Mouse (Mus musculus): ENCODE measurements at regions not wholly inside any gene's neighbourhood (a gene's known extent, or its start where the extent isn't known, plus 50 kb on each side); places are given as distances from the start of the nearest gene placed in this dataset.

- TF ChIP-seq CTCF (IDR thresholded peaks at IDR 0.05; ENCODE audit: low read depth, low read length) (no peak), GATA1 (IDR thresholded peaks at IDR 0.05; ENCODE audit: borderline replicate concordance, low read length) (no peak), TAL1 (conservative IDR thresholded peaks at IDR 0.05; ENCODE audit: low read depth, low read length) (no peak), GATA2 (IDR thresholded peaks at IDR 0.05; ENCODE audit: borderline replicate concordance, low read depth, low read length) (no peak)
Observed at GRCm38 (mm10) chr4:9033106-9033642, 794.3 kb upstream of the Car8 start.
